Mouse (Mus musculus): ENCODE data around the gene Lpxn. TPM values are rescaled to one million over a fixed set of nuclear protein-coding genes. Genes with fewer than 3 reads are reported as not detected.

Gene Lpxn
- 1.2 TPM in 2 replicates for polyA plus RNA-seq (2016; fragmentation: Nextera tagmentation; extraction: Ambion mirVana)

DNA sequence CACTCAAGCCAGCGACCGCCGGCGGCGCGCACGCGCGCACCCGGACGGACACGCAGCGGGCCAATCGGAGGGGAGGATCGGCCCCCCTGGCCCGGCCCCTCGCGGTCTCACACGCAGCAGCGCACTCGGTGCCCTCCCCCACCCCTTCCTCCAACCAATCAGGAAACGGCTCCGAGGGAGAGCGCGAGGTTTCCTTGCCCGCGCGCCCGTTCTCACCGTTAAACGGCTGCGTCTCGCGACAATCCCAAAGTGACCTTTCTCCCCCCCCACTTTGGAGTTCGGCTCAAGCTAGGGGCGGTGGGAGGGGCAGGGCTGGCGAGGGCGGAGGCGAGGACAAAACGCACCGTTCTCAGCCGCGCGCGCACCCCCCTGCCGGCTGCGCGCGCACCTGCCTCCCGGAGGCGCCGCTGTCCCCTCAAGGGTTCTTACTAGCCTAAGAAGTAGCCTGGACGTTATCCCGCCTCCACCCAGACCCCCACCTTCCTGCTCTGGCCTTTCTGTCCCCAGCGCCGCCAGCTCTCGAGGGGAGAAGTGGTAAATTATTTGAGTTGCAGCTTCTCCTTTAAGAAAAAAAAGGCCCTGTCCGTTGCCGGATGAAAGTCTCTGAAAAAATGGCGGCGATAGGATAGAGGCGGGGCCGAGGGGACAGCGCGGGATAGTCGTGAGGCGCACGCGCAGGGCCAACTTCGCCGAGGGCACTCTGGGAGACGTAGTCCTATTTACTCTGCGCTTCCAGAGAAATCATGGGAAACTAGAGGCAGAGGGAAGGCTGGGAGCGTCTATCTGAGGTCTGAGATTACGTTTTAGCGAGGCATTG lies at the start of gene Lpxn, which contains the start of gene Zfp91:
TSS of gene Lpxn (plus strand) at position 683 of the 817 bp plus-strand sequence.
TSS of gene Zfp91 (minus strand) at position 616 of the 817 bp plus-strand sequence.
- H3K27me3 ChIP-seq (ENCODE audit: low read depth, poor library complexity, severe bottlenecking): no peaks in the 10 kb centered on the region
- peak within 1 kb of the TSS; percentile 99 for H3K27ac ChIP-seq (replicated peaks)
- DNase-seq (ENCODE audit: low spot score): peak; percentile 96
- under 1% methylated on average over 76 of the region's 76 CpGs for WGBS
- H3K4me1 ChIP-seq: peaks cover 37% of the 10 kb centered on the region
- H3K36me3 ChIP-seq: no peaks in the 10 kb centered on the region
- no peaks in the 10 kb centered on the region for H3K9me3 ChIP-seq (replicated peaks)
- peak within 1 kb of the TSS; percentile 87 for H3K4me3 ChIP-seq

DNA sequence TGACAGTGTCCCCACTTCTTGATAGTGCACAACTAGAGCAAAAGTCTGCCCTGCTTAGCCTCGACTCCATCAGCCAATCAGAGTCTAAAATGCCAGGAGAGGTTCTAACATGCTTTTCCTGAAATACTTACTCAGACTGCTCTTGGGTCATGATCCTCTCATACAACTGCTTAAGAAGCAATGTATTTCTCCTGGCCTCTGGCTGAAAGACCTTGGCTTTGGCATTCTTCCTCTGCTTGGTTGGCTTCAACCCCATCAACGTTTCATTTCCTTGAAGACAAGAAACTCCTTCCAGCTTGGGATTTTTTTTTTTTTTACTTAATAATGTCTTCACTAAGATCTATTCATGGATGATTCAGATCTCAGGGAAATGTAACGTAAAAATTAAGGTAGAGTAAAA lies 39.7 kb upstream of the Lpxn start:
- Histone ChIP-seq H3K27me3 (ENCODE audit: low read depth, poor library complexity, severe bottlenecking) (no peaks in the 10 kb centered on the region), H3K4me1 (no peaks in the 10 kb centered on the region)
- 80% methylated on average over 3 of the region's 3 CpGs for WGBS

DNA sequence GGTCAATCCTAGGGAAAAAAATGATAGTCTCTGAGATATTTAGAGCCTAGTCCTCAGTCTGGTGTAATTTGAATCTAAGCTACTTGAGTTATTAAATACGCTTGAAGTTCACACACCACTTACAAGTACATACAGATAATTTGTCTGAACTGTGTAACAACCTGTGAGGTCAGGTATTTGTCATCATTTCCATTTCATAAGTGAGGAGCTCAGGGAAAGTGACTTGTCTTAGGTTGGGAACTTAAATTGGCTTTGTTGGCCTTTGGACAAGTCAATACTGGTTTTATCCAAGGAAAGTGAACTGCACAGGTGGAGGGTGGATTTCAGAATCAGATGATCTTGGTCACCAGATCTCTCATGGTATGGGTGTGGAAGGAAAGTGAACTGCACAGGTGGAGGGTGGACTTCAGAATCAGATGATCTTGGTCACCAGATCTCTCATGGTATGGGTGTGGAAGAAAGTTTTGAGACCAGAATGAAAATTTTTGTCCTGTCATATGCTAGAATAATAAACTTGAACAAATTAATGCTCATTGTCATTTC lies 37.0 kb upstream of the Lpxn start:
- Histone ChIP-seq H3K4me1 (no peaks in the 10 kb centered on the region), H3K4me3 (no peak overlapping the region)
- no peak for DNase-seq (ENCODE audit: low spot score)

More for the DNA sequence above, 39.7 kb upstream of the Lpxn start:
- Histone ChIP-seq H3K36me3 (peaks cover under 1% of the 10 kb centered on the region; the same call in 1 of the 2 replicates), H3K9me3 (replicated peaks) (no peaks in the 10 kb centered on the region), H3K27ac (replicated peaks) (no peak overlapping the region), H3K4me3 (no peak overlapping the region)
- DNase-seq (ENCODE audit: low spot score): no peak

DNA sequence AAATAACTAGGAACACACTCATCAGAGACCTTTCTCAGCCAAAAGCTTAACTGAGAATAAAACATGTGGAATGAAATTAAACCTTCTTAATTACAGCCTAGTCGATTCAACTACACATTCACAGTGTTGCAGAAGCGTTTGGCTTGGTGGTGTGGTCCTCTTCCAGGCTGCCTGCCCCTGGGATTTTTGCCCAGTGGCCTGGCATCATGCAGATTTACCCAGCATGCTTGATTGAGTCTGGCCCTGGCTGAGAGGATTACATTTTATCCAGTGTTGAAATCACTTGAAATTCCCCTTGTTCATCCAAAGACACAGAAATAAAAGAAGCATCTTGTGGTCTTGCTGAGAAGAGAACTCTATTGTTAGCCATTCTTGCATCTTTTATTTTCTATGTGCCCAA lies 36.3 kb upstream of the Lpxn start:
- no peak for DNase-seq (ENCODE audit: low spot score)
- WGBS: 75% methylated on average over 2 of the region's 2 CpGs
- H3K27me3 ChIP-seq (ENCODE audit: low read depth, poor library complexity, severe bottlenecking): no peaks in the 10 kb centered on the region

More for the DNA sequence above, 37.0 kb upstream of the Lpxn start:
- Histone ChIP-seq H3K27me3 (ENCODE audit: low read depth, poor library complexity, severe bottlenecking) (no peaks in the 10 kb centered on the region), H3K36me3 (peaks cover 25% of the 10 kb centered on the region), H3K27ac (replicated peaks) (no peak overlapping the region), H3K9me3 (replicated peaks) (no peaks in the 10 kb centered on the region)
- WGBS: 83% methylated on average over 1 of the region's 1 CpGs

DNA sequence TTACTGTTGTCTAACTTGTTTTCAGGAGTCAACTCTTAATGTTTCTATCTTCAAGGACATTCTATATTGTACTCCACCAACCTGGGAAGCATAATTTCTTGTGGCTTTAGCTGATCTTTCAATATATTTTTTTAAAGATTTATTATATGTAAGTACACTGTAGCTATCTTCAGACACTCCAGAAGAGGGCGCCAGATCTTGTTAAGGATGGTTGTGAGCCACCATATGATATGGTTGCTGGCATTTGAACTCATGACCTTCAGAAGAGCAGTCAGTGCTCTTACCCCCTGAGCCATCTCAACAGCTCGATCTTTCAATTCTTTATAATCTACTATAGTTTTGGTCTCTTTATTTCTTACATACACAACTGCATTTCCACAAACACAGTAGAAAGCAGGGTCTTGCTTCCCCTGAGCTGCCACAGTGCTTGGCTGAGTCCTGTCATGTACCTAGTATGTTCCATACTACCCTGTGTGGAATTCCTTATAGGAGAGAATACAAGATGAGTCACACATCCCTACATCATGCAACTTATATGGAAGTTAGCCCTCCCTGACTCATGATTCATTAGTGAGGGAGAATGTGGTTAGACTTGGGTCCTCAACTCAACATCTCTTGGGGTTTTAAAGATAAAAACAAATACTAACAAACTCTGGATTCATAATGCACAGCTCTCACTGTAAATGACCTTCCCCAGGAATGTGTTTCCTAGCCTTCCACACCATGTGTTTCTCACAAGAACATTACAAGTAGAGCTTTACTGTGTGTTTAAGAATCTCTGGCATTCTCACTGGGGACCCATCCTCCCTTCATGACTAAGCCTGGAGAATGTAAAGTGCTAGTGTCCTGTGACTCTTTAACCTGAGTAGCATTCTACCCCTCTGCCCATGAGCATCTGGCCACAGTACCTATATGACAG lies 33.5 kb upstream of the Lpxn start:
- no peak overlapping the region for H3K27ac ChIP-seq (replicated peaks)
- WGBS: 50% methylated on average over 2 of the region's 2 CpGs
- 0 out of 2 replicates have a peak, but pooled peaks cover 4% of the 10 kb centered on the region for H3K4me1 ChIP-seq
- no peak overlapping the region for H3K4me3 ChIP-seq
- H3K27me3 ChIP-seq (ENCODE audit: low read depth, poor library complexity, severe bottlenecking): no peaks in the 10 kb centered on the region
- DNase-seq (ENCODE audit: low spot score): no peak
- H3K9me3 ChIP-seq (replicated peaks): no peaks in the 10 kb centered on the region
- H3K36me3 ChIP-seq: peaks cover 54% of the 10 kb centered on the region

More for the DNA sequence above, 36.3 kb upstream of the Lpxn start:
- Histone ChIP-seq H3K4me1 (no peaks in the 10 kb centered on the region), H3K36me3 (peaks cover 32% of the 10 kb centered on the region), H3K27ac (replicated peaks) (no peak overlapping the region), H3K9me3 (replicated peaks) (no peaks in the 10 kb centered on the region), H3K4me3 (no peak overlapping the region)

DNA sequence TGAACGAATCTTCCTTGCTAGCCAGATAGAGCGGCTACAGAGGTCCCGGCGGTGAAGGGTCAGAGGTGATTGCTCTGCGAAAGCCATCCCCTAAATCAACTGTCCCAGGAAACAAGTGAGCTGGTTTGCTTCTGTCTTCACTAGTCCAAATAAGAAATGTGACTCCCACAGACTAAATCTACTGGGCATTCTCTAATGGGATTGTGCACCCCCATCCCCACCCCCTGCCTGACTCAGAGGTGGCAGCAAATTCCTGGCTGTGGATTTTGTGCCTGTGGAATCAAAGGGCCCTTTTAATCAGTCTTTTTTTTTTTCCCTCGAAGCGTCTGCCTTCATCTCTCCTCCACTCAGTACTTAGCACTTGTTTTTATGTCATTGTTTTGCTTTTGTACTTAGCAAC lies 30.7 kb upstream of the Lpxn start, which contains the start of gene Cntf:
TSS of gene Cntf (minus strand) at position 325 of the 400 bp plus-strand sequence.
- Histone ChIP-seq H3K27ac (replicated peaks) (no peak within 1 kb of the TSS), H3K4me1 (0 out of 2 replicates have a peak, but pooled peaks cover 4% of the 10 kb centered on the region), H3K27me3 (ENCODE audit: low read depth, poor library complexity, severe bottlenecking) (no peaks in the 10 kb centered on the region), H3K36me3 (peaks cover 83% of the 10 kb centered on the region), H3K4me3 (no peak within 1 kb of the TSS), H3K9me3 (replicated peaks) (no peaks in the 10 kb centered on the region)
- 66% methylated on average over 7 of the region's 7 CpGs for WGBS
- no peak for DNase-seq (ENCODE audit: low spot score)

DNA sequence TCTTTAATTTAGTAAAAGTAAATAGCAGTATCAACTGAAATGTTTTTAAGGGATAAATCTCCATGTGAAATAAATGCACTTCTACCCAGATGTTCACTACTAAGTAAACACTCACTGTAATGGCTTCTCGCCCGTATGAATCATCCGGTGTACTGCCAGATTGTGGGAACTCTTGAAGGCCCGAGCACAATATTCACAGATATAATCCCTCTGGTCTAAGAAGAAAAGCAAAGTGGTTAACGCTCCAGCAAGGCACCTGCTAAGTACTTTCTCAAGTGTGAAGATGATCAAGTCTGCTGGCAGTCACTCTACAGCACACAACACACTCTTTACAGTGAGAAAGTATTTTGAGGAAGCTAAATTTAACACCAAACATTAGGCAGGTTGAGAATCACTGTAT lies 25.1 kb upstream of the Lpxn start:
- no peaks in the 10 kb centered on the region for H3K27me3 ChIP-seq (ENCODE audit: low read depth, poor library complexity, severe bottlenecking)
- H3K27ac ChIP-seq (replicated peaks): no peak overlapping the region
- DNase-seq (ENCODE audit: low spot score): no peak
- no peak overlapping the region for H3K4me3 ChIP-seq
- WGBS: 95% methylated on average over 5 of the region's 5 CpGs
- no peaks in the 10 kb centered on the region for H3K4me1 ChIP-seq
- H3K9me3 ChIP-seq (replicated peaks): no peaks in the 10 kb centered on the region
- peaks cover 97% of the 10 kb centered on the region for H3K36me3 ChIP-seq

DNA sequence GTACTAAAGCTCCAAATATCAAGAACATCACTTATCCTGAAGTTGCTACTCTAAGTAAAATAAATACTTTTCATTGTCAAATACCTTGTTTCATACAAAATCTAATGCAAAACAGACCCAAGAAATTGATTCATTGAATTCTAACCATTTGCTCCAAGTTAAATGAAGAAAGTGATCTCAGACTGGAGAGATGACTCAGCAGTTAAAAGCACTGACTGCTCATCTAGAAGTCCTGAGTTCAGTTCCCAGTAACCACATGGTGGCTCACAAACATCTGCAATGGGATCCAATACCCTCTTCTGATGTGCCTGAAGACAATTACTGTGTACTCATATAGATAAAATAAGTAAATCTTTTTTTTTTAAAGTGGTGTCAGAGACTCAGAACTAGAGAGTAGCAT lies 15.6 kb upstream of the Lpxn start:
- no peak overlapping the region for H3K27ac ChIP-seq (replicated peaks)
- H3K36me3 ChIP-seq: peaks cover 38% of the 10 kb centered on the region
- H3K9me3 ChIP-seq (replicated peaks): no peaks in the 10 kb centered on the region

DNA sequence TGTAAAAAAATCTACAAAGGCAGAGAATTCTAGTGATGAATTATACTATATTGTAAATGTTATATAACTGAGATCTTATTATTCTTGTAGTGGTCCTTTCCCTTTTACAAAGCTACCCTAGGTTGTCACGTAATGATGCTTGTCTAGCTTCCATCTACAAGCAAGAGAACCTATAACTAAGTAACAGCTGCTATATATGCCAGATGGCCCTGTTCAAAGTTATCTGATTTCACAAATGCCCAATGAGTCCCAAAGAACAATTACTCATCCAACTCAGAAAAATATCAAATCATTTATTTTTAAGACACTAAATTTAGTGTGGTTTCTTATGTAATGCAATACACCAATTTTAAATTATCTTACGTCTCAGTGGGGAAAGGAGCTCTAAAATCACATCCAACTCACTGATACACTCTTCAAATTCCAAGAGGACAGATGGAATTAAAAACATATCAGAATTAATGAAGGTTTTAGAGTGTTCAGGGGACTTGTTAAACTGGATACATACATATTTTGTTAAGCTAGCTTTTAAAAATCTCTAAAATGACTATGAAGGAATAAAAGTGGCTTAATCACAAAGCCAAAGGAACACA lies 9.1 kb upstream of the Lpxn start:
- peaks cover 32% of the 10 kb centered on the region for H3K36me3 ChIP-seq
- no peak overlapping the region for H3K27ac ChIP-seq (replicated peaks)
- peaks cover 8% of the 10 kb centered on the region; the same call in 1 of the 2 replicates for H3K4me1 ChIP-seq
- 94% methylated on average over 2 of the region's 2 CpGs for WGBS
- H3K9me3 ChIP-seq (replicated peaks): no peaks in the 10 kb centered on the region
- no peak for DNase-seq (ENCODE audit: low spot score)
- H3K27me3 ChIP-seq (ENCODE audit: low read depth, poor library complexity, severe bottlenecking): no peaks in the 10 kb centered on the region
- no peak overlapping the region for H3K4me3 ChIP-seq

More for the DNA sequence above, 15.6 kb upstream of the Lpxn start:
- no peak overlapping the region for H3K4me3 ChIP-seq
- H3K27me3 ChIP-seq (ENCODE audit: low read depth, poor library complexity, severe bottlenecking): no peaks in the 10 kb centered on the region
- H3K4me1 ChIP-seq: no peaks in the 10 kb centered on the region
- DNase-seq (ENCODE audit: low spot score): no peak

DNA sequence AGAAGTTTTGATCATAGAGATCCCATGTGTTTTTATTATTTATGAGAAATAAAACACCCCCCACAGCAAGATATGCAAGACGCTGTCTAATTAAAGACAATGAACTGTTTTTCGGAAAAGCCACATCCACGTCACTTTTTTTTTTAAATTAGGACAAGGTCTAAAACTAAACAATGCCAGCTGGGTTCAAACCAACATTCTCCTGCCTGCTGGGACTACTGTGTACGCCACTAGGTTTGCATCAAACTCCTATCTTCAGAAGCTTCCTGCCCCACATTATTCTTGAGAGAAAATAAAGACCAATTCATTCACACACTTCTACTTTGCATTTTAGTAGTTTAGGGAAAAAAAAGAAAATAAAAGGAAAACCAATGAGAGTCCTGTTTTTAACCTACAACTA lies 8.3 kb upstream of the Lpxn start:
- no peak for DNase-seq (ENCODE audit: low spot score)
- no peak overlapping the region for H3K4me3 ChIP-seq
- peaks cover 32% of the 10 kb centered on the region for H3K36me3 ChIP-seq
- WGBS: 97% methylated on average over 4 of the region's 4 CpGs
- H3K9me3 ChIP-seq (replicated peaks): no peaks in the 10 kb centered on the region
- peaks cover 15% of the 10 kb centered on the region; the same call in 1 of the 2 replicates for H3K4me1 ChIP-seq
- H3K27me3 ChIP-seq (ENCODE audit: low read depth, poor library complexity, severe bottlenecking): no peaks in the 10 kb centered on the region
- H3K27ac ChIP-seq (replicated peaks): no peak overlapping the region

DNA sequence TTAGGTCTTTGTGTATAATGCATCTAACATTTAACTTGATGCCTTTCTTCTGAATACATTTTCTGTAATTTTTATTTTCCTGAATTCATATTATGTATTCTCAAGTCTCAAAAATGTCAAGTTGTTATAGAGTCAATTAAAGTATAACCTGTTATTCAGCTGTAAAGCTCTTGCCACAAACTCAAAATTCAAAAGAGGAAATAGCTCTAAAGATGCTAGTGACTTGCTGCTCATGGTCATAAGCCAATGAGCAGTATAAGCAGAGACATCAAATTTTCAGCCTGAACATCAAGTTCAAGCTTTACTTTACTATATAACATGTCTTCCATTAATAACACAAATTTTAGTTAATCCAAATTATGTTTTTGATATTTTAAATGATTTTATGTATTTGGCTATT lies 3.6 kb upstream of the Lpxn start:
- Histone ChIP-seq H3K27me3 (ENCODE audit: low read depth, poor library complexity, severe bottlenecking) (no peaks in the 10 kb centered on the region), H3K36me3 (peaks cover 23% of the 10 kb centered on the region), H3K27ac (replicated peaks) (no peak overlapping the region), H3K4me3 (peak overlapping the region; percentile 87; the same call in 1 of the 2 replicates), H3K9me3 (replicated peaks) (no peaks in the 10 kb centered on the region), H3K4me1 (peaks cover 30% of the 10 kb centered on the region)
- no peak for DNase-seq (ENCODE audit: low spot score)
